In genomic region chr15:84629680-84630079, GRCm38 (mm10) we compare ENCODE assay signal across 8 mouse cellular contexts. TPM values are rescaled to one million over a fixed set of nuclear protein-coding genes. Genes with fewer than 3 reads are reported as not detected.
A peak's percentile ranks its signal among the peaks of the same experiment; 100 is the strongest.
DNase-seq lines count a peak whose midpoint lies in the region; ATAC-seq and TF ChIP-seq lines count a peak whose summit lies in the region.

No protein-coding gene starts in this region.

- no peaks in the 10 kb centered on the region for H3K9me3 ChIP-seq in kidney, embryonic 14.5 days (ENCODE audit: control insufficient read depth, low read length)
- H3K9me3 ChIP-seq in midbrain, embryonic 13.5 days: no peaks in the 10 kb centered on the region

- WGBS in lung, adult 2 months: 24% methylated on average over 3 of the region's 3 CpGs
- WGBS in kidney, embryonic 14.5 days: 23% methylated on average over 3 of the region's 3 CpGs
- WGBS in midbrain, embryonic 13.5 days: 16% methylated on average over 3 of the region's 3 CpGs

- H3K36me3 ChIP-seq in kidney, embryonic 14.5 days (ENCODE audit: control insufficient read depth, insufficient read depth, low read length): no peaks in the 10 kb centered on the region
- H3K36me3 ChIP-seq in midbrain, embryonic 13.5 days: no peaks in the 10 kb centered on the region

- no peak for TF ChIP-seq POLR2A in lung, adult 2 months (IDR thresholded peaks at IDR 0.05; ENCODE audit: borderline replicate concordance, extremely low read depth, low read depth, low read length)

- peak; percentile 51; the same call in 1 of the 2 replicates for ATAC-seq in kidney, embryonic 14.5 days (ENCODE audit: low FRiP score, low TSS enrichment)
- peak; percentile 57; the same call in 1 of the 2 replicates for ATAC-seq in midbrain, embryonic 13.5 days
- ATAC-seq in monocyte, adult 5-6 weeks (replicated peaks; ENCODE audit: insufficient number of reproducible peaks, low FRiP score, low TSS enrichment, poor library complexity, severe bottlenecking): no peak

- no peak overlapping the region for H3K4me3 ChIP-seq in lung, adult 2 months (replicated peaks; ENCODE audit: extremely low read depth, low read depth, low read length)
- no peak overlapping the region for H3K4me3 ChIP-seq in kidney, embryonic 14.5 days (ENCODE audit: low read length)
- no peak overlapping the region for H3K4me3 ChIP-seq in midbrain, embryonic 13.5 days (replicated peaks)

- H3K4me2 ChIP-seq in kidney, embryonic 14.5 days (replicated peaks; ENCODE audit: low read depth, low read length): no peak overlapping the region
- H3K4me2 ChIP-seq in midbrain, embryonic 13.5 days (replicated peaks): no peak overlapping the region

- 0 out of 2 replicates have a peak, but pooled peaks cover 6% of the 10 kb centered on the region for H3K4me1 ChIP-seq in lung, adult 2 months (ENCODE audit: control insufficient read depth, insufficient read depth, low read length)
- no peaks in the 10 kb centered on the region; the same call in 1 of the 2 replicates for H3K4me1 ChIP-seq in kidney, embryonic 14.5 days (ENCODE audit: control insufficient read depth, insufficient read depth, low read length)
- peaks cover 35% of the 10 kb centered on the region for H3K4me1 ChIP-seq in midbrain, embryonic 13.5 days (replicated peaks)

- no peak overlapping the region for H3K9ac ChIP-seq in kidney, embryonic 14.5 days (ENCODE audit: low read depth, low read length)
- H3K9ac ChIP-seq in midbrain, embryonic 13.5 days (replicated peaks): no peak overlapping the region

- TF ChIP-seq CTCF in lung, adult 2 months (IDR thresholded peaks at IDR 0.05; ENCODE audit: insufficient read depth, low read length): peak; percentile 42

- peak; percentile 56 for DNase-seq in adrenal gland, adult 2 months
- no peak for DNase-seq in adrenal gland, postnatal 4 days (ENCODE audit: low spot score in 2 of 2)
- DNase-seq in lung, adult 2 months: no peak
- DNase-seq in lung, adult 18-20 months: no peak
- DNase-seq in embryo, embryonic 11.5 days (ENCODE audit: low read depth, low spot score): peak; percentile 59

- no peaks in the 10 kb centered on the region for H3K27me3 ChIP-seq in kidney, embryonic 14.5 days (ENCODE audit: control insufficient read depth, insufficient read depth, low read length)
- peaks cover 8% of the 10 kb centered on the region; the same call in 1 of the 2 replicates for H3K27me3 ChIP-seq in midbrain, embryonic 13.5 days

- H3K27ac ChIP-seq in kidney, embryonic 14.5 days (ENCODE audit: low read depth, low read length): no peak overlapping the region
- no peak overlapping the region for H3K27ac ChIP-seq in midbrain, embryonic 13.5 days

RNA-seq across cellular contexts. Expression of gene Prr5, which starts 39.7 kb away (rescaled TPM):
- total RNA-seq in adrenal gland, adult 2 months (2021): 1 to 10 TPM; 7.0 to 9.4 TPM
- 15.7 and 26.7 TPM in 2 replicates for polyA plus RNA-seq in adrenal gland, adult 2 months (2012; rRNA removed)
- total RNA-seq in adrenal gland, postnatal 4 days (2021): 10 to 100 TPM; 15.3 to 17.6 TPM
- 12.9 and 14.1 TPM in 2 replicates for polyA plus RNA-seq in lung, adult 2 months (2012; rRNA removed)
- 27.2 and 34.8 TPM in 2 replicates for polyA plus RNA-seq in kidney, embryonic 14.5 days (2014; fragmentation: Nextera tagmentation; extraction: Ambion mirVana)
- polyA plus RNA-seq in midbrain, embryonic 13.5 days (2015; fragmentation: Nextera tagmentation; extraction: Ambion mirVana): 12.2 and 13.8 TPM in 2 replicates
- 2.6 to 9.9 TPM (median 3.7 TPM) in 3 replicates for total RNA-seq in monocyte, adult 5-6 weeks (2017)

Comparison
In these comparisons a context has a peak if more than half of its experiments do, and no peak if none do; other contexts are left out.
1. DNase-seq: peak in adrenal gland, adult 2 months (single experiment) and embryo, embryonic 11.5 days (single experiment); none in adrenal gland, postnatal 4 days (0 of 2), lung, adult 2 months (single experiment) and lung, adult 18-20 months (0 of 2).